16 mouse cellular contexts compared by ENCODE assay signal in genomic region chrX:142750775-142751174, GRCm38 (mm10).
"Had no signal": no experiment of that assay in that cellular context is flagged by ENCODE, and none has a peak within 500 bp of the region (broad histone marks: within the 10 kb centered on the region; RNA-seq: fewer than 3 reads in every experiment).

No protein-coding gene starts in this region.

- H3K36me3 ChIP-seq: neural tube, embryonic 12.5 days; neural tube, embryonic 13.5 days; neural tube, embryonic 15.5 days; stomach, embryonic 15.5 days had no signal

- H3K4me3 ChIP-seq: neural tube, embryonic 12.5 days; neural tube, embryonic 13.5 days; neural tube, embryonic 15.5 days; stomach, embryonic 15.5 days had no signal

- H3K9ac ChIP-seq: neural tube, embryonic 12.5 days; neural tube, embryonic 13.5 days; neural tube, embryonic 15.5 days; stomach, embryonic 15.5 days had no signal

- H3K27me3 ChIP-seq: neural tube, embryonic 12.5 days; stomach, embryonic 15.5 days had no signal

- H3K9me3 ChIP-seq: neural tube, embryonic 12.5 days; neural tube, embryonic 13.5 days; neural tube, embryonic 15.5 days; stomach, embryonic 15.5 days had no signal

- DNase-seq: retina, postnatal 1 day; right cerebral cortex, adult 18-20 months; right cerebral cortex, postnatal 14 days; right cerebral cortex, postnatal 25 days; right cerebral cortex, postnatal 4 days; spleen, adult 18-20 months; thymus, adult 18-20 months; thymus, adult 2 months; thymus, postnatal 14 days; thymus, postnatal 25 days; thymus, postnatal 36 days; thymus, postnatal 4 days had no signal

- H3K4me1 ChIP-seq: neural tube, embryonic 12.5 days; neural tube, embryonic 13.5 days; neural tube, embryonic 15.5 days; stomach, embryonic 15.5 days had no signal

- H3K27ac ChIP-seq: neural tube, embryonic 12.5 days; neural tube, embryonic 13.5 days; neural tube, embryonic 15.5 days; stomach, embryonic 15.5 days had no signal

- H3K4me2 ChIP-seq: neural tube, embryonic 12.5 days; neural tube, embryonic 13.5 days; neural tube, embryonic 15.5 days; stomach, embryonic 15.5 days had no signal
